Mouse (Mus musculus) thymus, postnatal 36 days (tissue): ENCODE results near the gene Depdc7.

Experiments used
- DNase-seq, 2 experiments: peaks; one replicate each; pipeline ENCODE4 v3.0.0; 2022; ENCODE audit warnings: mixed read lengths in 2 of 2

Gene Depdc7

DNA sequence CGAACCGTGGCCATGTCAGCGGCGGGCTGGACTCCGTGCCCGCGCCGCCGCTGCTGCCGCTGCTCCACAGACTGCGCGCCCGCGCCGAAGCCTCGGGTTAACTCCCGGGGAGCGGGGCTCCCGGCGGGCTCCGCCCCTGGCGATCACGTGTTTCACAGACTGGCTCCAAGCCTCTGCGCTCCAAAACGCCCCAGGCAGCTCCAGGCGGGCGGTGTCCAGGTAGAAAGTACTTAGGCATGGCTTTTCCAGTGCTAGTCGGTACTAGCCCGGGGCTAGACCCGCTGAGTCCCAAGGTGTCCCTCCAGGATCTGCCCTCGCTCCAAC is at the start of gene Depdc7:
Depdc7 (minus strand) TSS at position 138 of the 324 bp plus-strand sequence.
- peak; percentile 87 for DNase-seq

DNA sequence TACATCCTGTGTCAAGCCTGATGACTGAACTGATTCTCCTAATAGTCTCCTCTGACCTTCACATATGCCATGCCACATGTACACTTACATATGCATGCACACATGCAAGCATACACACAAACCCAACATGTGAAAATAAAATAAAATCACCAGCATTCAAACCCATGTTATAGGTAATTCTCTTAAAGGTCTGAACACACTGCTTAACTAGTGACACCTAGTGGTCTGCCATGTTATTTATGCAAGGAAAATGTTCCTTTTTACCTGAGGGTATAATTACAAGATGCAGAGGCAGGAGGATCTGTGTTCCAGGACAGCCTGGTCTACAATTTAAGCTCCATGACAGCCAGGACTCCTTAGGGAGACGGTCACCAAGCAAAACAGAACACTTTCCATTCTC is 32.1 kb upstream of the Depdc7 start:
- DNase-seq, result no peak

DNA sequence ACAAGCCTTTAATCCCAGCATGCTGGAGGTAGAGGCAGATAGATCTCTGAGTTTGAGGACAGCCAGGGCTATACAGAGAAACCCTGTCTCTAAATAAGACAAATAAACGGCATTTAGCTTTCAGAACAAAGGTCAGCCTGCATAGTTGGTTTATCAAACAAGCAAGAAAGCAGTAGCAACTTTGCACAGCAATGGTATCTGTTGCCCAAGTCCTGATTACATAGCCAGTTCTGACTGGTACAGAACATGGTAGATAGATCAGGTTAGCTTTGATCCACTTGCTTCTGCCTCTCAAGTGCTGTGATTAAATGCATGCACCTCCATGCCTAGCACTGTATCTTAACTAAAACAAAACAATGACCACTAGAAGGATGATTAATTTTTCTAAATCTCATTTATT is 26.0 kb upstream of the Depdc7 start:
- DNase-seq, result no peak

DNA sequence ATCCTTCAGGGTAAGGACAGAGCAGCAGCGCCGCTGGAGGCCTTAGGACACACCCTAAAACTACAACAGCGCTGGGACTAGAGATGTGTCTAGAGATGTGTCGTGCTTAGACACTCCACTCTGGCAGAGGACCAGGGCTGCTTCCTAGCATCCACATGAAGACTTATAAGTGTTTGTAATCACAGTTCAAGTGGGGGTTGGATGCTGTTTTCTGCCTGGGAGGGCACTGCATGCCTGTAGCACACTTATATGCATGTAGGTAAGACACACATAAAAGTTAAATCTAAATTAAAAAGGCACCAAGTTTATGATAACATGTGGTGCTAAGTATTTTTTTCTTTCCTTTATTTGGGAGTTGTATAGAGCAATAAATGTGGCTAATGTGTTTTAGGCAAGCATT is 21.3 kb upstream of the Depdc7 start:
- DNase-seq, result no peak

GRCm38 (mm10) chr2:104763134-104763703 is 20.5 kb upstream of the Depdc7 start:
- no peak for DNase-seq

DNA sequence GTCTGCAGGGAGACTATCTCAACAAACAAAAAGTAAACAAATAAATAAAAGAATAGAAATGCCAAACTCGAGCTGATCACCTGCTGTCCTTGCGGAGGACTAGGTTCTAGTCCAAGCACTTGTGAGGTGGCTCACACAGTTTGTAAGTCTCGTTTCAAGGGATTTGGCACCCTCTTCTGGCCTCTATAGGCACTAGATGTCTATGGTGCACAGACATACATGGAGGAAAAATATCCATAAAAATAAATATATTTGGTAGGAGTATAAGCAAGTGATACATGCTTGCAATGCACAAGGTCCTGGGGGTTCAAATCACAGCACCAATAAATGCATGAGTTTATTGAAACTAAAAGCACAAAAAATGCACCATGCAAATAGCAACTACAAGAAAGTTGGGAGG is 7.9 kb upstream of the Depdc7 start:
- no peak for DNase-seq

DNA sequence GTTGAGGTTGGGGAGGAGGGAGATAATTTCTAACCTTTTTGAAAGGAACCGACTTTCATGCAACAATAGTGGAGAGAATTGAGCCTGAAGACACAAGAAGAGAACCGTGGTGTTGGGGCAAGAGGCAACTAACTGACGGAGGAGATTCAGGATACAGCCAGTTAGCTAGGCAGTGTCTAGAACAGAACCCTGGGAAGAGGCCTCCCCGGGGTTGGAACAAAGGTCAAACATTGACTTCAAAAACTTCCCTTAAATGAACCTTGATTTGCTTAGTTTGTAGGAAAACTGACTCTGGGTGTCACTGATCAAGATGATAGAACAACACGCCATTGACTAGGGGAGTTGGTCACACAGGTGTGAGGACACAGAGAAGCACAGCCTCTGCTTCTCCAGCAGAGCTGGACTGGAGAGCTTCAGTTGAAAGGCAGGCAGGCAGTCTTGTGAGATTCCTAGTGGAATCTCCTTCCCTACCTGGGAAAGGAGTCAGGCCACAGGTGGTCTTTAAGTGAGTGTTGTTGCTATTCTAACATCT is 6.0 kb upstream of the Depdc7 start:
- no peak for DNase-seq

GRCm38 (mm10) chr2:104746251-104746650 is 3.6 kb upstream of the Depdc7 start:
- no peak for DNase-seq

GRCm38 (mm10) chr2:104743971-104744370 is 1.3 kb upstream of the Depdc7 start:
- no peak for DNase-seq

- DNase-seq, result no peak
Measured at GRCm38 (mm10) chr2:104743160-104743559, 482 bp upstream of the Depdc7 start.

DNA sequence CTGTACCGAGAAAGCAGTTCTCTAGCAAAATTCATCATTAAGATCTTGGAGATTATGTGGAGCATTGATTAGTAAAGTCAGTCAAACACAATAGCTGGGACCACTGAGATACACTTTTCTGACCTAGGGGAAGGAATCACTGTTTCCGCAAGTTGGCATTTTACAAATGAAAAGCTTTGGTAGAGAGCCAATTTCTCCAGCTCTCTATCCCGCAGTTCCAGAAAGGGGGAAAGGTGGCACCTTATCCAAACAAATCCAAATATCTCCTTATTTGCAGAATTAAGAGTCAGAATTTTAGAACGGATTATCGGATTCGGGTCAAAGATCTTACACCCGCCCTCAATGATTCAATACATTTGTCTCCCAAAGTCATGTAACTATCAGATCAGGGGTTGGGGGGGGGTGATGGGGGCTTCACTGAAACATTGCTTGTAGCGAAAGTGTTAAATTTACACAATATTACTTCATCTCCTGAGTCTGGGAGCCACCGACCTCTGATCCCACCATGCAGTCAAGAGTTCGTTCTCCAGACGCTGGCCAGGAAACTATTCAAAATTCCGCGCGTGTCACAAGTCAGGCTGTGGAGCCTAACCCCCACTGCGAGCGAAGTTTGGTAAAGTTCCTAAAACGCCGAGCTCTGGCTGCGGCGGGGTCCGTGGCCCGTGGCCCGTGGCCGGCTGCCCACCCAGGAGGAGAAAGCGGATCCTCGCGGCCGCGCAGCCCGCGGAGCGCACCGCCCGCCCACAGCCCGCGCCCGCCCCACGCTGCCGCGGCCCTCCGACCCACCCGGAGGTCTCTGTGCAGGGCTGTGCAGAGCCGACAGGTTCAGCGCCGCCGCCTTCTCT is 560 bp downstream of the Depdc7 start:
- DNase-seq, result no peak

GRCm38 (mm10) chr2:104741015-104741758 is 1.5 kb downstream of the Depdc7 start:
- no peak for DNase-seq

DNA sequence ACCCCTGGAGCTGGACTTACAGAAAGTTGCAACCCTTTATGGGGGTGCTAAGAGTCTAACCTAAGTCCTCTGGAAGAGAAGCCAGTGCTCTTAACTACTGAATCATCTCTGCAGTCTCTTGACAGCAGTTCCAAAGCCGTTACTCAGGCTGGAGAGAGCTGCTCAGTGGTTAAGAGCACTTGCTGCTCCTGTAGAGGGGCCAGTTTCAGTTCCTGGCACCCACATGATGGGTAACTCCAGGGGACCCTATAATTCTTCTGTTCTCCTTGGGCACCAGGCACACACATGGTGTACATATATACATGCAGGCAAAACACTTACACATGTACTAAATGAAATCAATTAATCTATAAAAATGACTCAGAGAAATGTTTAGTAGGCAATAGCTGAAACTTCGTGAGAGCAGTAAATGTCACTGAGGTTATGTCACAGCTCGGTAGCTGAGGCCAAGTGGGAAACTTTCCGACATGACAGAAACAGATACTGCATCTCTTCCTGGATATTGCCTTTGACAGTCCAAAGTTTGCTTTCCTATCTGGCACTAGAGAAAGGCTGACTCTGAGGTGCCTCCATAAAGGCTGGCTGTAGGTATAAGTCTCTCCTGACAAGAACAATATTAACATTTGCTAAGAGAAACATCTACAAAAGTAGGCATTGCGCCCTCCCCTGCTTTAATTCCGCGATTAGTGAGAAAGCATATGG is 2.3 kb downstream of the Depdc7 start:
- no peak for DNase-seq

DNA sequence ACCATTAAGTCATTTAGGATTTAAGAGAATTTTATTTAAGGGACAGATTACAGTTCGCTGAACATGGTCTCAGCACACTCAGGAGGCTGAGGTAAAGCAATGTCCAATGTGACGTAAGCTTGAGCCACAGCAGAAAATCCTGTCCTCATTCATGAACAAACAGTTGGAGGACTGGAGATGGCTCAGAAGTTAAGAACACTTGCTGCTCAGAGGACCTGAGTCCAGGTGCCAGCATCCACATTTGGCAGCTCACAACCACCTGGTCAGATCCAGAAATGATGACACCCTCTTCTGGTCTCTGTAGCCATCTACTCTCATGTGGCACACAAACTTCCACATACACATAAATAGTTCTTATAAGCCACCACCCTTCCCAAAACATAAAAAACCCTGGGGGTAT is 3.0 kb downstream of the Depdc7 start:
- no peak for DNase-seq

DNA sequence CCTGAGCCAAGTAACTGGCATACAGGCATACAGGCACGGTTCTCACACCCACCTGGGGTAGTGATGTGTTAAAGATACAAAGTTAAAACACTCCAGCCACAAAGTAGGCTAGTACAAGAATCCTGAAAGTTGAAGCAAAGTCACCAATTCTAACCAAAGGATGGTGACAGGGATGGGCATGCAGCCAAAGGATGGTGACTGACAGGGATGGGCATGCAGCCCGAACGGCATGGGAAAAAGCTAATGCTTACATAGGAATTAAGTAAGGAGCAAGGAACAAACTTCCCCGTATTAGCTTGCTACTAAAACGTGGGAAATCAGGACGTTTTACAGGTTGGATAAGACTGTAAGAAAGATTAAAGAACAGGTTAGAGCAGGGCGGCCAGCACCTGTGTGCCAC is 6.4 kb downstream of the Depdc7 start:
- no peak for DNase-seq

- no peak for DNase-seq
Measured at GRCm38 (mm10) chr2:104732562-104733256, 10.0 kb downstream of the Depdc7 start.

GRCm38 (mm10) chr2:104732033-104732444 is 10.6 kb downstream of the Depdc7 start:
- DNase-seq, result no peak

- no peak for DNase-seq
Measured at GRCm38 (mm10) chr2:104727369-104727768, 15.3 kb downstream of the Depdc7 start.

- no peak for DNase-seq
Measured at GRCm38 (mm10) chr2:104722021-104722420, 20.7 kb downstream of the Depdc7 start.

GRCm38 (mm10) chr2:104717827-104718226 is 24.9 kb downstream of the Depdc7 start:
- no peak for DNase-seq

DNA sequence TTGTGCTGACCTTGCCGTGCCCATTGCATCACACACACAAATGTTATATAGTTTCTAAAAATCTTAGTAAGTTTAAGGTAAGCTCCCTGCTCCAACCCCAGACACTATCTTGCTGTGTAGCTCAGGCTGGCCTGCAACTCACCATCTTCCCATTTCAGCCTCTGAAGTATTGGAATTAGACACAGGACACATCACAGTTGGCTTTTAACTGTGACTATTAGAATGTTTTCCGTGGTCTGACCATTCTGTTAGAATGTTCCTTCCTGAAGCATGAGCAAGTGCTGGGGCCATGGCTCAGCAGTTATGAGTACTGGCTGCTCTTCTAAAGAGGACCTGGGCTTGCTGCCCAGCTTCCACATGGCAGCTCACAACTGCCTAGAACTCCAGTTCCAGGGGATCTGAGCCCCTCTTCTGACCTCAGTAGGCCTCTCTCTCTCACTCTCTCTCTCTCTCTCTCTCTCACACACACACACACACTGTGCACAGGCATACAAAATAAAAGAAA is 25.4 kb downstream of the Depdc7 start:
- no peak for DNase-seq

DNA sequence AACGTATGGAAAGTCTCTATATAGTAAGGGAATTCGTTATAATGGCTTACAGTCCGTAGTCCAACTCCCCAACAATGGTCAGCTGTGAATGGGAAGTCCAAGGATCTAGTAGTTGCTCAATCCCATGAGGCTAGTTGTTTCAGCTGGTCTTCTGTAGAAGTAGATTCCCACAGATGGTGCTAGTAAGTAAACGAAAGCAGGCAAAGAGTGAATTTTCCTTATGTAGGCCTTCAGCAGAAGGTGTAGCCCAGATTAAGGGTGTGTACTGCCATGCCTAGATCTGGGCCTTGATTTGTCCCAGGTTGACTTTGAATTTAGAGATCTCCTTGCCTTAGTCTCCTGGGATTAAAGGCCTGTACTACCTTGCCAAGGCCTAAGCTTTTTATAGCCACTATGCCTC is 26.4 kb downstream of the Depdc7 start, which contains the start of gene Pin1rt1:
Pin1rt1 (minus strand) TSS at position 101 of the 400 bp plus-strand sequence.
- no peak for DNase-seq
